Mouse (Mus musculus): ENCODE measurements around the gene Plekhs1. TPM values are rescaled to one million over a fixed set of nuclear protein-coding genes. Genes with fewer than 3 reads are reported as not detected.
A peak's percentile ranks its signal among the peaks of the same experiment; 100 is the strongest.

Gene Plekhs1
- total RNA-seq (2014; rRNA removed; ENCODE audit: low replicate concordance) (0.31 TPM in 1 of 2 replicates, not detected in the other), polyA plus RNA-seq (2015; fragmentation: Nextera tagmentation; extraction: Ambion mirVana) (0.05 and 0.07 TPM in 2 replicates)

- H3K4me1 ChIP-seq (ENCODE audit: control insufficient read depth, insufficient read depth), result no peaks in the 10 kb centered on the region
- TF ChIP-seq CTCF (IDR thresholded peaks at IDR 0.05; ENCODE audit: low read depth) (no peak), EP300 (IDR thresholded peaks at IDR 0.05; ENCODE audit: low read depth) (no peak)
- H3K4me3 ChIP-seq (ENCODE audit: low read depth, low read length), result no peak within 1 kb of the TSS
- H3K27ac ChIP-seq (ENCODE audit: low read depth), result no peak within 1 kb of the TSS
- no peaks in the 10 kb centered on the region for H3K9me3 ChIP-seq (replicated peaks; ENCODE audit: control insufficient read depth, low read length)
- no peak within 1 kb of the TSS for H3K9ac ChIP-seq (replicated peaks; ENCODE audit: low read depth, low read length)
- ATAC-seq (ENCODE audit: insufficient read depth, low read depth), result no peak
- 52% methylated on average over 10 of the region's 10 CpGs for WGBS
- no peak within 1 kb of the TSS for H3K4me2 ChIP-seq (ENCODE audit: low read depth, low read length)
- DNase-seq (ENCODE audit: low spot score), result no peak
- no peaks in the 10 kb centered on the region for H3K36me3 ChIP-seq (replicated peaks; ENCODE audit: control insufficient read depth, insufficient read depth, low read length)
- no peaks in the 10 kb centered on the region for H3K27me3 ChIP-seq (ENCODE audit: control insufficient read depth, insufficient read depth, low read length)
Measured at GRCm38 (mm10) chr19:56461522-56462101, at the start of gene Plekhs1. Plekhs1 (plus strand) TSS chr19:56461640.

DNA sequence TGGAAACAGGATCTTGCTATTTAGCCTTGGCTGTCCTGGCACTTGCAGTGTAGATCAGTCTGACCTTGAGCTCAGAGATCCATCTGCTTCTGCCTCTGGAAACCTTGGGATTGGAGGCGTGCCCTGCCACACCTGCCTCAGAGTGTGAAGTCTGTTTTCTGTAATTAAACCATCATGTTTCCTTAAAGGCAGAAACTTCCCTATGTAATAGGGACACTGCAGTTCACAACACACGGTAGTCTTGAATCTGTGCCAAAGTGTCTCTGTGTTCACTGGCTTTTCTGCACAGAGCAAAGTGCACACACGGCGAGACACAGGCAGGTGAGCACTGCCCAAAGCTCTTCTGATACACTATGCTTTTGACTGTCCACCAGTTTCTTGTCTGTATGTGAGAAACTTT, 43.0 kb upstream of the Plekhs1 start:
- TF ChIP-seq EP300 (IDR thresholded peaks at IDR 0.05; ENCODE audit: low read depth), result no peak
- TF ChIP-seq CTCF (IDR thresholded peaks at IDR 0.05; ENCODE audit: low read depth), result no peak
- no peak overlapping the region for H3K27ac ChIP-seq (ENCODE audit: low read depth)
- H3K9me3 ChIP-seq (replicated peaks; ENCODE audit: control insufficient read depth, low read length), result no peaks in the 10 kb centered on the region
- no peak overlapping the region for H3K4me2 ChIP-seq (ENCODE audit: low read depth, low read length)
- H3K27me3 ChIP-seq (ENCODE audit: control insufficient read depth, insufficient read depth, low read length), result no peaks in the 10 kb centered on the region
- no peaks in the 10 kb centered on the region for H3K4me1 ChIP-seq (ENCODE audit: control insufficient read depth, insufficient read depth)
- DNase-seq (ENCODE audit: low spot score) (no peak), ATAC-seq (ENCODE audit: insufficient read depth, low read depth) (no peak)
- WGBS, result 65% methylated on average over 4 of the region's 4 CpGs
- no peak overlapping the region for H3K4me3 ChIP-seq (ENCODE audit: low read depth, low read length)
- H3K36me3 ChIP-seq (replicated peaks; ENCODE audit: control insufficient read depth, insufficient read depth, low read length), result 0 out of 2 replicates have a peak, but pooled peaks cover 3% of the 10 kb centered on the region
- no peak overlapping the region for H3K9ac ChIP-seq (replicated peaks; ENCODE audit: low read depth, low read length)

- Histone ChIP-seq H3K4me1 (ENCODE audit: control insufficient read depth, insufficient read depth) (no peaks in the 10 kb centered on the region), H3K4me3 (ENCODE audit: low read depth, low read length) (no peak overlapping the region), H3K27me3 (ENCODE audit: control insufficient read depth, insufficient read depth, low read length) (no peaks in the 10 kb centered on the region), H3K36me3 (replicated peaks; ENCODE audit: control insufficient read depth, insufficient read depth, low read length) (0 out of 2 replicates have a peak, but pooled peaks cover 6% of the 10 kb centered on the region), H3K9me3 (replicated peaks; ENCODE audit: control insufficient read depth, low read length) (no peaks in the 10 kb centered on the region), H3K27ac (ENCODE audit: low read depth) (no peak overlapping the region), H3K9ac (replicated peaks; ENCODE audit: low read depth, low read length) (no peak overlapping the region), H3K4me2 (ENCODE audit: low read depth, low read length) (no peak overlapping the region)
- ATAC-seq (ENCODE audit: insufficient read depth, low read depth) (no peak), DNase-seq (ENCODE audit: low spot score) (no peak)
- TF ChIP-seq CTCF (IDR thresholded peaks at IDR 0.05; ENCODE audit: low read depth), result no peak
- TF ChIP-seq EP300 (IDR thresholded peaks at IDR 0.05; ENCODE audit: low read depth), result no peak
- WGBS, result 76% methylated on average over 9 of the region's 9 CpGs
Measured at GRCm38 (mm10) chr19:56419452-56419851, 42.0 kb upstream of the Plekhs1 start.

- H3K4me1 ChIP-seq (ENCODE audit: control insufficient read depth, insufficient read depth), result peaks cover 2% of the 10 kb centered on the region; the same call in 1 of the 2 replicates
- no peak overlapping the region for H3K9ac ChIP-seq (replicated peaks; ENCODE audit: low read depth, low read length)
- H3K27me3 ChIP-seq (ENCODE audit: control insufficient read depth, insufficient read depth, low read length), result no peaks in the 10 kb centered on the region
- ATAC-seq (ENCODE audit: insufficient read depth, low read depth), result no peak
- H3K4me2 ChIP-seq (ENCODE audit: low read depth, low read length), result no peak overlapping the region
- H3K36me3 ChIP-seq (replicated peaks; ENCODE audit: control insufficient read depth, insufficient read depth, low read length), result 0 out of 2 replicates have a peak, but pooled peaks cover 7% of the 10 kb centered on the region
- TF ChIP-seq EP300 (IDR thresholded peaks at IDR 0.05; ENCODE audit: low read depth) (no peak), CTCF (IDR thresholded peaks at IDR 0.05; ENCODE audit: low read depth) (no peak)
- no peak for DNase-seq (ENCODE audit: low spot score)
- 86% methylated on average over 3 of the region's 3 CpGs for WGBS
- no peak overlapping the region for H3K4me3 ChIP-seq (ENCODE audit: low read depth, low read length)
- H3K27ac ChIP-seq (ENCODE audit: low read depth), result no peak overlapping the region
- no peaks in the 10 kb centered on the region for H3K9me3 ChIP-seq (replicated peaks; ENCODE audit: control insufficient read depth, low read length)
Measured at GRCm38 (mm10) chr19:56420345-56420744, 41.1 kb upstream of the Plekhs1 start.

DNA sequence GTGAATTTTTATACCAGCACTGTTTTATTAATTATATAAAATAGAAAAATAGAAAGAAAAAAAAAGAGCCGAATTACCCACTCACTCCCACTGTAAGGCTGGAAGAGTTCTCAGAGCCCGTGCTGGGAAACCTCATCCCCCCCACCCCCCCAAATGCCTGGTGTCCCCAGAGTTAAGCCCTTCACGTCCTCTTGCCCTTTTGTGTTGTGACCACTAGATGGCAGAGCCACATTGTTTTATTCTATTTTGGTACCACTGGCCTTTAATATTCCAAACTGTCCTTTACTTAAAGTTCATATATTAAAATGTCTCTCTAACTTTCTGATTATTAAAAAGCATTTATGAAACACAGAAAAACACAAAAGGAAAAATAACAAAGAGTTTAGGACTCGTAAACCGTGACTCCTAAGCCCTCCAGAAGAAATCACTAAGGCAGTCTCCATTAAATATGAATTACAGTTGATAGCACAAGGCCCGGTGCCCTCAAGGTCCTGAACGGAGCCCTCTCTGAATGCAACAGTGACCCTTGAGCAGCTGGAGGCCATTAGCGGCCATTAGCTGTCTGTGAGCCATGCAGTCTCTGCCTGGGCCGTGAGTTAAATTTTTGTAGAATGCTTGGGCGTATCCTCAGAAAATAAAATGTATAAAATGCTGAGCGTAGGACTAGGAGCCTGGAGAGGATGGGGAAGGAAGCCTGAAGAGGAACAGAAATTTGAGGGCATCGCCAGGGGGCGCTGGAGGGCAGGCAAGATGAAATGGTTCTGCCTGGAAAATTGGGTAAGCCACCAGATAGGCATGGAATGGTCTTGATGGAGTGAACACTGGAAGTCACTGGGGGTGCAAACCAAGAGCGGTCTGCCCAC, 38.7 kb upstream of the Plekhs1 start:
- TF ChIP-seq CTCF (IDR thresholded peaks at IDR 0.05; ENCODE audit: low read depth) (peak; percentile 73), EP300 (IDR thresholded peaks at IDR 0.05; ENCODE audit: low read depth) (no peak)
- WGBS, result 39% methylated on average over 14 of the region's 14 CpGs
- Histone ChIP-seq H3K9me3 (replicated peaks; ENCODE audit: control insufficient read depth, low read length) (no peaks in the 10 kb centered on the region), H3K4me3 (ENCODE audit: low read depth, low read length) (no peak overlapping the region), H3K36me3 (replicated peaks; ENCODE audit: control insufficient read depth, insufficient read depth, low read length) (0 out of 2 replicates have a peak, but pooled peaks cover 4% of the 10 kb centered on the region), H3K4me1 (ENCODE audit: control insufficient read depth, insufficient read depth) (peaks cover 14% of the 10 kb centered on the region), H3K27ac (ENCODE audit: low read depth) (peak overlapping the region; percentile 68), H3K27me3 (ENCODE audit: control insufficient read depth, insufficient read depth, low read length) (no peaks in the 10 kb centered on the region), H3K4me2 (ENCODE audit: low read depth, low read length) (no peak overlapping the region), H3K9ac (replicated peaks; ENCODE audit: low read depth, low read length) (no peak overlapping the region)
- peak; percentile 15; the same call in 1 of the 2 replicates for ATAC-seq (ENCODE audit: insufficient read depth, low read depth)
- DNase-seq (ENCODE audit: low spot score), result peak; percentile 65
